Mouse (Mus musculus): ENCODE results near the gene Dkk3.
"Not testable (repeated sequence)": the region's sequence is repeated elsewhere in the genome, so short reads cannot be mapped to it uniquely, and the experiment has no call there.

The Dkk3 gene

GRCm38 (mm10) chr7:112169955-112170692 is 11.3 kb upstream of the Dkk3 start:
- no peak for DNase-seq (ENCODE audit: low read depth)

DNA sequence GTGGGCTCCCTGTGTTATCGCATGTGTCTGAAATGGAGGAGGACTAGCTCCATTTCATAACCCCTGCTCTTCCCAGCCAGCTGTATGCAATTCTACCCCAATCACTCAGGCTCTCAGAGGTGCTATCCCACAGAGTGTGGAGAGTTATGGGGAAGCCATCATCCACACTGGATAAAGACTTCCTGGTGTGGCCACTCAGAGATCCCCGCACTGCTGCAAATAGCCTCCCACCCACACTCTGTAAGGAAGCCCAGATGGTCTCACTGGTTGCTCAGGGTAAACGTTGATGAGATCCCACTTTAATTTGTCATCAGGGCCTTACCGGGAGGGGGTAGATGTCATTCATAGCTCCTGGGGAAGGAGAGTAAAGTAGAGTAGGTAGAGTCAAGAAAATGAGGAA is 6.7 kb upstream of the Dkk3 start:
- DNase-seq (ENCODE audit: low read depth): no peak

GRCm38 (mm10) chr7:112165032-112165431 is 6.2 kb upstream of the Dkk3 start:
- DNase-seq (ENCODE audit: low read depth): not testable (repeated sequence)

GRCm38 (mm10) chr7:112164430-112164829 is 5.6 kb upstream of the Dkk3 start:
- no peak for DNase-seq (ENCODE audit: low read depth)

DNA sequence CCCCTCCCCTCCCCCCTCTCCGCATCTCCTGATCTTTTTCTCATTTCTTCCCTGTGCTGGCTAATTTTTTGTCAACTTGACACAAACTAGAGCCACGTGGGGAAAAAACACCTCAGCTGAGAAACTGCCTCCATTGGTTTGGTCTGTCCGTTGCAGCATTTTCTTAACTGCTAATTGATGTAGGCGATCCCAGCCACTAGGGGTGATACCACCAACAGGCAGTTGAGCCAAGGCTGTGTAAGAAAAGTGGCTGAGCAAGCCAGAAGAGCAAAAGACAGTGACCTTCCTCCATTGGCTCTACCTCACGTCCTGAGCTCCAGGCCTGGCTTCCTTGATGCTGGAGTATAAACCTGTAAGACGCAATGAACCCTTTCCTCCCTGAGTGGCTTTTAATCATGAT is 978 bp upstream of the Dkk3 start:
- no peak for DNase-seq (ENCODE audit: low read depth)

- DNase-seq (ENCODE audit: low read depth): no peak
Measured at GRCm38 (mm10) chr7:112158316-112158741, 528 bp downstream of the Dkk3 start.

DNA sequence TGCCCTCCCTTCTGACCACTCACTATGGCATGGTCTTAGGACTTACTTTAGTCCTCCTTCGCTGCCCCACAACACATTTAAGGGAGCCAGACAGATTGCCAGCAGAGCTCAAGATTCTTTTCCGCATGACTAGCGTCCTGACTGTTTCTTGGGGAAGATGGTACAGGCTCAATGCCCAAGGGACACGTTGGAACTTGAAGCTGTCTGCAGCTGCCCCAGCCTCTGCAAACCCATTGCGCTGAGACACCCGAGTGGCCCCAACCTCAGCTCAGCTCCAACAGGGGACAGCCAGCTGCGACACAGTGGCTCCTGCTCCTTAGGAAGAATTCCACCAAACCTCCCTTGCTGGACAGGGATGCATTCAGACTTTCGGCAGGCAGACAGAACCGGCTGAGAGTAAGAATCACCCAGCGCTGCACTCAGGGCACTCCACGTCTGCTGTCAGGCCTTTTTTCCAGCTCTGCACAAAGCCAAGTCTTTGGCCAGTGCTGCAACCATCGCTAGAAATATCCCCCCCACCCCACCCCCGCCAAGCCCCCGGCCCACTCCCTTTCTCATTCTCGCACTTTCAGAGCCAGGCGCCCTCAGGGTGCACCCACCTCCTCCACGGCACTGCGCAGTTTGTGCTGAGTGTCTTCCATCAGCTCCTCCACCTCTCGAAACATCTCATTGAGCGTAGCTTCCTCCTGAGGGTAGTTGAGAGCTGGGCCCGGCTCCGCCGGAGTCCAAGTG is 1.1 kb downstream of the Dkk3 start:
- DNase-seq (ENCODE audit: low read depth): no peak

DNA sequence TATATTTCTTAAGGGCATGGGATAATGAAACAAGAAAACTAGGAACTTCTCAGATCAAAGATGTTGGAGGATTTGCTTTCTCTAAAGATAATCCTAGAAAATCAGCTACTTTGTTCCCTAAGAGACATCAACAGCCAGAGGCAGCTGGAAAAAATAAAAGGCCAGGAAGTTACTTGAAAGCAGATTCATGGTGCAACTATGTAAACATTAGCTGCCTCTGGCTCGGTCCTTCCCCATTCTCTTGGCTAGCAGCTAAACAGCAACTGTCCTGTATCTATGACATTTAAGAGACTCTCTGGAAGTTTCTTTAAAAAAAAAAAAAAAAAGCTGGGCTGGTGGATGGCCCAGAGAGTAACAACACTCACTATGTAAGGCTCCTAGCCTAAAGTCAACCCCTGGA is 3.7 kb downstream of the Dkk3 start:
- DNase-seq (ENCODE audit: low read depth): no peak

DNA sequence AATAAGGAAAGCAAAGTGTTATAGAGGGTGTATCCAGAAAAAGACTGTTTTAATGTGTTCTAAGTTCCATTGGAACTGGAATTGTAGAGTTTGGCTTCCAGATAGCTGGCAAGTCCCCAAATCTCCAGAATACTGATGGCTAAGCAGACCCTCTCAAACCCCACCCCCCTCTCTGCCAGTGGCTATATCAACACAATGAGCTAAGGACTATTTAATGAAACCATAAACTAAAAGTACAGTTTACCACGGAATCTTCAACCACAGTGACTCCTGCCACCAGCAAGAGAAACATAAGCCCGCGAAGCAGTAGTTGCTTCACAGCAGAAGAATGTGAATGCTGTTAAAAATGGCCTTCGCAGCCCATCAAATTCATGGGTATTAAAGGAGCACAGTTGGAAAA is 4.4 kb downstream of the Dkk3 start:
- no peak for DNase-seq (ENCODE audit: low read depth)

- DNase-seq (ENCODE audit: low read depth): no peak
Measured at GRCm38 (mm10) chr7:112149113-112149512, 9.7 kb downstream of the Dkk3 start.

- DNase-seq (ENCODE audit: low read depth): no peak
Measured at GRCm38 (mm10) chr7:112147979-112148378, 10.9 kb downstream of the Dkk3 start.

- no peak for DNase-seq (ENCODE audit: low read depth)
Measured at GRCm38 (mm10) chr7:112144646-112145179, 14.1 kb downstream of the Dkk3 start.

DNA sequence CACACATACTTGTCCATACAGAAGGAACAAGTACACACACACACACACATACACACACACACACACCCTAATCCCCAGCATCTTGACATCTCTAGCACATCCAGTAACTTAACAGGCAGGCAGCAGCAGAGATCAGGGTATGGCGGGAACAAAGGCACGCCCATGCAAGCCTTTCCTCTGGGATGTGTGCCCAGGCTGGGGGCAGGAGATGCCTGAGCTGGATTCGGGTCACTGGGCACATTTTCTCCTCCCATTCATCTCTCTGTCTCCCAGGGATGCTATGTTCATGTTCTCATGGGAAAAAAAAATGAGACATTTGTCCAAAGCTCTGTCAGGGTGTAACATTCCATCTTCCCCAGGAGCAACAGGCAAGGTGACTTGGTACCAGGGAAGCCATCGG is 14.9 kb downstream of the Dkk3 start:
- no peak for DNase-seq (ENCODE audit: low read depth)

- no peak for DNase-seq (ENCODE audit: low read depth)
Measured at GRCm38 (mm10) chr7:112143090-112143500, 15.8 kb downstream of the Dkk3 start.

DNA sequence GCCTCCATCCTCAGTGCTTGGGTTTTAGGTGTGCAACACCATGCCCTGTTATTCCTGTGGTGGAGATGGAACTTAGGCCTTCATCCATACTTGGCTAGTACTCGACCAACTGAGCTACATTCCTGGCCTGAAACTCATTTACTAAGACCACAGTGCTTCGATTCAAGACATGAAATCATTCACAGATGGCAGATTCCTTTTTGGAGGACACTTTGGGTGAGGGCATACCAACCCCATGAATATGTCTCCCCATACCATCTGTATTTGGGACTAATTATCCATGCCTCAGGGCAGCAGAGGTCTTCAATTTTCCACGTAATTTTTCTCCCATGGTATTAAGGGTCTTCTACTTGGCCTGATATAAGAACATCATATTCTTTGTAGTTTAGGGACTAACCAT is 16.2 kb downstream of the Dkk3 start:
- no peak for DNase-seq (ENCODE audit: low read depth)

- no peak for DNase-seq (ENCODE audit: low read depth)
Measured at GRCm38 (mm10) chr7:112140725-112141124, 18.1 kb downstream of the Dkk3 start.

DNA sequence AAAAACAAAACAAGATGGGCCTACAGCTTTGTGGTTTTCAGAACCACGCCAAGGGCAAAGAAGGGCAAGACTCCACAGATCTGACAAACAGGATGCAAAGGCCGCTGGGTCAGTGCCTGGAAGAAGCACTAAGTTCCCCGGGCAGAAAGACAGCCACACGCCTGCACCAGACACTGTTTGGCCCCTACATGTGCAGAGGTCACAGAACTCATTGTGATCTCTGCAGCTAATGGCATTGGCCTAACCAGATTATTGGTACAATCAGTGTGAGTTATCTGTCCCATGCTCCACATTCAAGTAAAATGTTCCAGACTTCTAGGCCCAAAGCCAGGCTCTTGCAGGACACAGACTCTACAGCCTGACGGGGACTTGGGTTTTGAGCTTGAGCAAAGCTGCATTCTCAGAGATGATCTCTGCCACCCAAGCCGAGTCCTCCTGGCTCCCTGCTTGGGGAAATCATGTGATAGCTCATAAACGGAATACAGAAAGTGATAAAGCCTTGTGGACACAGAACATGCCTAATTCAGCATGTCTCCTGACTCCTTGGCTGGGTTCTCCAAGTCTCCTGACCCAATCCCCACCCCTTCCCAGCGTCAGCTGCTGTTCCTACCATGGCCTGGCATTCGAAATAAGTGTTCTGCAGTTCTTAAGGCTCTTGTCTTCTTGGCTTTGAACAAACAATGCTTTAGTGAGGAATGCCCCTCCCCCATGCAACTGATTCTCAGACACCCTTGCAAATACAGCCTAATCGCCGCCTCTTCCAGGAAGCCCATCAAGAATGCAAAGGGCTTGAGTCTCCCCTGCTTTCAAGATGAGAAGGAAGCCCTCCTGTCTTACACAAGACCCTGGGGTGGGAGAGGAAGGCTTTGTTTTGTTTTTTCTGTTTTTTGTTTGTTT is 20.1 kb downstream of the Dkk3 start:
- no peak for DNase-seq (ENCODE audit: low read depth)

DNA sequence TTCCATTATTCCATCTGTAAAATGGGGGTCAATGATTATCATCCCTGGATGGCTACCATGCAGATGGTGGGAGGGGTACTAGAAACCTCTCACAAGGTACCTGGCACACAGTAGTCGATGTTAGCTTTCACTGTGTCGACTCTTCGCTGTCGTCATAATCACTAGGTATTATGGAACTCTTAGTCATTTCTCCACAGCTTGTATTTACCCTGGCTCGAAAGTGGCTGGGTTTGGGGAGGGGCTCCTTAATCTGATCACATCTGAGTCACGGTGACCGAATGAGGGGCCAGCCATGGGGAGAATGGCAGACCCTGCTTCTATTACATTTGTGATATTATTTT is 20.7 kb downstream of the Dkk3 start:
- peak; percentile 38 for DNase-seq (ENCODE audit: low read depth)

DNA sequence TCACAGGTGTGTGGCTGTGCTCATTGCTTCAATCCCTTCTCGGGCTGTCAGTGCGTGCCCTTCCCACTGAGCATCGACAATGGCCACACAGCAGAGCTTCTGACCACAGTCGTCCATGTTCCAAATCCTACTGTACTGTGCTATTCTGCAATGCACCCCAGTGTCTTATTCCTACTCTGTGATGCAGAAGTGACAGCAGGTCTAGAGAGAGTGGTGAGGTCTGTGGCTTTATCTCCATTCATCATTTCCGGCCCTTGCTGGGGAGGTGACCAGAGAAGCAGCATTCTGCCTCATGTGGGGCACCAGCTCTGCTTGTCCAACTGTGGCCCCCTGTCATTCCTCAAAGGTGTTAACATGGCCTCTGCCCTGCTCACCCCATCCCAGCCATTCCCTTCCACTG is 22.3 kb downstream of the Dkk3 start:
- DNase-seq (ENCODE audit: low read depth): peak; percentile 33

- no peak for DNase-seq (ENCODE audit: low read depth)
Measured at GRCm38 (mm10) chr7:112135161-112135560, 23.7 kb downstream of the Dkk3 start.

- peak; percentile 57 for DNase-seq (ENCODE audit: low read depth)
Measured at GRCm38 (mm10) chr7:112133277-112133676, 25.6 kb downstream of the Dkk3 start.

- DNase-seq (ENCODE audit: low read depth): no peak
Measured at GRCm38 (mm10) chr7:112132005-112132404, 26.9 kb downstream of the Dkk3 start.

Measured in induced T-regulatory cell, adult 2 months (primary cell).